Mouse (Mus musculus) embryonic facial prominence, embryonic 14.5 days (tissue): ENCODE measurements around the gene Hist1h3b. TPM values are rescaled to one million over a fixed set of nuclear protein-coding genes. Genes with fewer than 3 reads are reported as not detected.
"Not testable (repeated sequence)": the region's sequence is repeated elsewhere in the genome, so short reads cannot be mapped to it uniquely, and the experiment has no call there.

ENCODE experiments used
- ATAC-seq: fragments of 200-750 bp; cut with Nextera tagmentation; 2 replicates; pipeline ENCODE4 v1.8.0; 2017; ENCODE audit warnings: low read depth, moderate number of reproducible peaks, moderate TSS enrichment
- DNase-seq: peaks from one replicate; pipeline ENCODE4 v3.0.0-alpha.2; 2015; ENCODE audit warnings: low spot score
- H3K27ac ChIP-seq: fragments of 300-500 bp; sonication (generic); replicated peaks from 2 replicates; pipeline ENCODE4 v1.5.1; 2014; ENCODE audit warnings: low read depth, mild to moderate bottlenecking, low read length, moderate library complexity
- H3K27me3 ChIP-seq: fragments of 300-500 bp; sonication (generic); replicated peaks from 2 replicates; pipeline ENCODE4 v1.6.1; 2014; ENCODE audit warnings: low read length; ENCODE audit not compliant: control insufficient read depth, insufficient read depth
- H3K36me3 ChIP-seq: fragments of 300-500 bp; sonication (generic); 2 replicates; pipeline ENCODE4 v1.6.1; 2014; ENCODE audit warnings: low read length, mixed read lengths; ENCODE audit not compliant: control insufficient read depth, insufficient read depth
- H3K4me1 ChIP-seq: fragments of 300-500 bp; sonication (generic); 2 replicates; pipeline ENCODE4 v1.6.1; 2014; ENCODE audit warnings: antibody characterized with exemption, low read length; ENCODE audit not compliant: control insufficient read depth, insufficient read depth
- H3K4me2 ChIP-seq: fragments of 300-500 bp; sonication (generic); 2 replicates; pipeline ENCODE4 v1.6.1; 2014; ENCODE audit warnings: low read depth, mild to moderate bottlenecking, low read length, moderate library complexity, mixed read lengths
- H3K4me3 ChIP-seq: fragments of 300-500 bp; sonication (generic); 2 replicates; pipeline ENCODE4 v1.5.1; 2014; ENCODE audit warnings: low read depth, mild to moderate bottlenecking, low read length
- H3K9ac ChIP-seq: fragments of 300-500 bp; sonication (generic); 2 replicates; pipeline ENCODE4 v1.6.1; 2014; ENCODE audit warnings: low read depth, mild to moderate bottlenecking, low read length, moderate library complexity, mixed read lengths
- H3K9me3 ChIP-seq: fragments of 300-500 bp; sonication (generic); 2 replicates; pipeline ENCODE4 v1.6.1; 2016; ENCODE audit warnings: low read length; ENCODE audit not compliant: control insufficient read depth
- WGBS: fragments of 180-500 bp; shearing (Covaris S2); extraction: QIAGEN DNeasy Blood & Tissue Kit; methylation state at CpG from one replicate; pipeline ENCODE4 v1.1.7; 2014; 5-methylcytosine and 5-hydroxymethylcytosine counted together
- polyA plus RNA-seq: library from polyadenylated mRNA; unstranded; fragments of >200 nt; fragmentation: Nextera tagmentation; extraction: Ambion mirVana; gene quantifications from 2 replicates; pipeline ENCODE4 v1.2.1, GENCODE M21; 2014

Gene Hist1h3b
- polyA plus RNA-seq, 1 experiment from 2014 or later, result 6.6 TPM

DNA sequence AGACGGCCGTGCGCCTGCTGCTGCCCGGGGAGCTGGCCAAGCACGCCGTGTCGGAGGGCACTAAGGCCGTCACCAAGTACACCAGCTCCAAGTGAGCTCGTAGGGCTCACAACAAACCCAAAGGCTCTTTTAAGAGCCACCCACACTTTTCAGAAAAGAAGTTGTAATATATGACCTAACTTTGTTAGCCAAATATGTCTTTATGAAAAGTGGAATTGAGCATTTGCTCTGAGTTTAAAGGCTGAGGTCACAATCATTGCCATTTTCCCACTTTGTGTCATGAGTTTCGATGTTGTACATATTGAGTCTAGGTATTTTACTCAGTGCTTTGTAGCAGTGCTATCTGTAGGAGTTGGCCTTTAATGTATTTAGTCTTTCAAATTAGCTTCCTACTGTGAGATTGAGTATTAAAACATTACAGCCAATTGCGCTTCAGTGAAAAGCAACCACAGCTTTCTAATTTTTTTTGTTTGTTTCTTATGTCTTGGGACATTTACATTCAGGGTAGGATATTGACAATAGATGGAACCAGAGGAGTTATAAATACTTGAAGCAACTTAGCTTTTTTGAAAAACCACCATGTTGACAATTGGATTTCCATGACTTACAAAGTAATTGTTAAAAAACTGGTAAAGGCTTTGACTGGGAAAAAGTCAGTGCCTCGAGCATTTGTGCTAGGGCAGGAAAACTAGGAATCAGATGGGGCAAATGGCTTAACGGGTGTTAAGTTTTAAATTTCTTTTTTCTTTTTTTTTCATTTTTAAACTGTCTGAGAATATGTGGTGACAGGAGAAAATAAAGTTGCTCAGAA lies 4.8 kb upstream of the Hist1h3b start:
- DNase-seq, result no peak
- H3K27me3 ChIP-seq, result no peaks in the 10 kb centered on the region
- H3K9ac ChIP-seq, result peak overlapping the region; percentile 61
- H3K27ac ChIP-seq, result peak overlapping the region; percentile 100
- no peak for ATAC-seq
- peak overlapping the region; percentile 84 for H3K4me2 ChIP-seq
- peaks cover 10% of the 10 kb centered on the region for H3K4me1 ChIP-seq
- peak overlapping the region; percentile 47 for H3K4me3 ChIP-seq
- H3K36me3 ChIP-seq, result no peaks in the 10 kb centered on the region
- WGBS, result 5% methylated on average over 7 of the region's 13 CpGs
- H3K9me3 ChIP-seq, result no peaks in the 10 kb centered on the region

GRCm38 (mm10) chr13:23747892-23748288 lies 4.2 kb upstream of the Hist1h3b start:
- DNase-seq (no peak), ATAC-seq (no peak)
- 2% methylated on average over 4 of the region's 4 CpGs for WGBS
- H3K9me3 ChIP-seq, result no peaks in the 10 kb centered on the region
- H3K4me3 ChIP-seq, result peak overlapping the region; percentile 47
- H3K36me3 ChIP-seq, result no peaks in the 10 kb centered on the region
- H3K9ac ChIP-seq, result peak overlapping the region; percentile 61; the same call in 1 of the 2 replicates
- H3K27me3 ChIP-seq, result no peaks in the 10 kb centered on the region
- peaks cover 12% of the 10 kb centered on the region for H3K4me1 ChIP-seq
- peak overlapping the region; percentile 84 for H3K4me2 ChIP-seq
- peak overlapping the region; percentile 100 for H3K27ac ChIP-seq

DNA sequence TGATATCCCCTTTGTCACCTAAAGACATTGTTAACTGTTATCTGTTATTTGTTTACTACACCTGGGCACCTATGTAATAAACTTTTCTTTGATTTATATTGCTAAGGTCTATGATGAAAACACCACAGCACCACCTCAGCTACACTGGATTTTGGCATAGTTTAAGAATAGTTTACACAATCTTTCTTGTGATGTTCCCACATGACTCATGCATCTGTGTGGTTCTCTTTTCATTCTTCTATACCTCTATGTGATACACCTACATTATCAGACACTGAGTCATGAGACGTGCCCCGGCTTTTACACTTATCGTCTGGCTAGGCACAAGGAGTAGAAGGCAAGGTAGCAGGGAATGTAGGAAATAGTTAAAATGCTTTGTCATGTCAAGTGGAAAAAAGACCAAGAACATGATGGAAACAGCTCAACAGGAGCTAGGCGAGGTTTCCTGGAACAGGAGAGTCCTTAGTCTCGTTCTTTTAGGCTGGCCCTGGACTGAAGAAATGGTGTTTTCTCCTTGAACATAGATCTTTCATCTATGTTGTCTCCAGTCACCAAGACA lies 2.4 kb upstream of the Hist1h3b start:
- H3K9ac ChIP-seq, result no peak overlapping the region
- WGBS, result 95% methylated on average over 5 of the region's 5 CpGs
- H3K4me1 ChIP-seq, result peaks cover 10% of the 10 kb centered on the region
- H3K27me3 ChIP-seq, result no peaks in the 10 kb centered on the region
- H3K27ac ChIP-seq, result peak overlapping the region; percentile 95
- no peaks in the 10 kb centered on the region for H3K9me3 ChIP-seq
- DNase-seq (no peak), ATAC-seq (no peak)
- no peak overlapping the region for H3K4me3 ChIP-seq
- no peaks in the 10 kb centered on the region for H3K36me3 ChIP-seq
- no peak overlapping the region for H3K4me2 ChIP-seq

- WGBS, result 1% methylated on average over 25 of the region's 47 CpGs
- H3K36me3 ChIP-seq, H3K9me3 ChIP-seq, H3K4me1 ChIP-seq, H3K27me3 ChIP-seq: not testable (repeated sequence)
- ATAC-seq (peak; percentile 38), DNase-seq (peak; percentile 93)
- Histone ChIP-seq H3K4me2 (peak within 1 kb of the TSS; percentile 63), H3K27ac (peak within 1 kb of the TSS; percentile 95), H3K4me3 (peak within 1 kb of the TSS; percentile 44), H3K9ac (peak within 1 kb of the TSS; percentile 73)
Observed at GRCm38 (mm10) chr13:23750839-23751477, 1.1 kb upstream of the Hist1h3b start, which contains the start of gene Hist1h2ab. Gene Hist1h2ab, plus strand, starts transcription at chr13:23751126.

DNA sequence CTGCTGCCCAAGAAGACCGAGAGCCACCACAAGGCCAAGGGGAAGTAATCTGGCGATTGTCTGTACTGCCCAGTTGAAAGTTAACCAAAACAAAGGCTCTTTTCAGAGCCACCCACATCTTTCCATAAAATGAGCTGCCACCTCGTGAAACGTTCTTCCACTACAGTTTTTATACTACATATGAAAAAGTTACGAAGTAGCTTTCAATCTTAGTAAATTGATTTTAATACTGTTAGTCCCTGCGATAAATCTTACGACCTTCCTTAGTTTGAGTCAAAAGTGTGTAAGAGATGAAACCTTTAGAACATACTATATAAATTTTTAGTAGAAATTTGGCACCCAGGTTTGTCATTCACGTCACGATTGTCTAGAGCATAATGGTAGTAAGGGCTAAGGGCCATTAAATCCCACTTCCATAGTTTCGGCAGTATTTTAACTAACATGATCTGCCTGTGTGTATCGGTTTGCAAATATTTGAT lies 550 bp upstream of the Hist1h3b start:
- H3K27me3 ChIP-seq, result no peaks in the 10 kb centered on the region
- H3K4me1 ChIP-seq, result peaks cover 10% of the 10 kb centered on the region
- H3K4me3 ChIP-seq, result peak overlapping the region; percentile 44
- no peaks in the 10 kb centered on the region for H3K9me3 ChIP-seq
- H3K4me2 ChIP-seq, result peak overlapping the region; percentile 63
- H3K27ac ChIP-seq, result peak overlapping the region; percentile 95
- 1% methylated on average over 11 of the region's 11 CpGs for WGBS
- DNase-seq, result no peak
- no peaks in the 10 kb centered on the region for H3K36me3 ChIP-seq
- peak overlapping the region; percentile 73 for H3K9ac ChIP-seq
- no peak for ATAC-seq

DNA sequence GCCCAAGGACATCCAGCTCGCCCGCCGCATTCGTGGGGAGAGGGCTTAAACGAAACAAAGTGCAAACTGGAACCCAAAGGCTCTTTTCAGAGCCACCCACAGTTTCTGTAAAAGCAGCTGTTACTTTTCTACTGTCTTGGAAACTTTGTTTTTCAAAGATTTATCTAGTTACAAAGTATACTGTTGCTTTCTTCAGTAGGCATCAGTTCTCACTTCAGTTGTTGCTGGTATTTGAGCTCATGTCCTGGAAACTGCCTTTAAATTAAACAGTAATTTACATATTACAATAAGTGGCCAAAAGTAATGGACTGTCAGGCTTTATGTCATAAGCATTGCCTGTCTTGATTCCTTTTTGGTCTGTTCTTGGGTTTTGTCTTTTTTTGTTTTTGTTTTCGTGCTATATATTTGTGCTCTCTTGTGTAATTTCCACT lies 690 bp downstream of the Hist1h3b start:
- Histone ChIP-seq H3K4me1 (peaks cover 9% of the 10 kb centered on the region), H3K27me3 (no peaks in the 10 kb centered on the region), H3K9ac (peak overlapping the region; percentile 66), H3K27ac (peak overlapping the region; percentile 82), H3K4me3 (peak overlapping the region; percentile 38), H3K36me3 (no peaks in the 10 kb centered on the region), H3K9me3 (no peaks in the 10 kb centered on the region), H3K4me2 (peak overlapping the region; percentile 54)
- no peak for DNase-seq
- 3% methylated on average over 6 of the region's 6 CpGs for WGBS
- no peak for ATAC-seq

- Histone ChIP-seq H3K9ac (peak overlapping the region; percentile 66), H3K4me3 (peak overlapping the region; percentile 38; the same call in 1 of the 2 replicates), H3K4me2 (peak overlapping the region; percentile 54), H3K4me1 (peaks cover 4% of the 10 kb centered on the region; the same call in 1 of the 2 replicates), H3K27ac (peak overlapping the region; percentile 82), H3K27me3 (no peaks in the 10 kb centered on the region), H3K36me3 (no peaks in the 10 kb centered on the region), H3K9me3 (no peaks in the 10 kb centered on the region)
- 56% methylated on average over 4 of the region's 4 CpGs for WGBS
- ATAC-seq (no peak), DNase-seq (no peak)
Observed at GRCm38 (mm10) chr13:23753314-23754078, 1.4 kb downstream of the Hist1h3b start.

DNA sequence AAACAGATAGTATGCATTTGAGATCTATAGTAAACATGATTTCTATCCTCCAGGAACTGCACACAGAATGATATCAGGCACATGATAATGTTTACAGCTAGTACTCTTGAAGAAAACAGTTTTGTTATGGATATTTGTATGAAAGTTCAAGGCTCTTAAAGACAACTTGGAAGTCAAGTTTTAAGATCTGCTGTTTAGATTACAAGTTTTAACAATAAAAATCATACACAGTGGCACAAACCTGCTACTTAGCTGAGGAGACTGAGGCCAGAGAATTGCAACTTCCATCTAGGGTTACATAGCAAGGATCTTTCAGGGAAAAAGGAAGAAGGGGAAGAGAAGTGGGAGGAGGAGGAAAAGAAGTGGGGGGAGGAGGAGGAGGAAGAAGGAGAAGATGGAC lies 2.9 kb downstream of the Hist1h3b start:
- Histone ChIP-seq H3K4me2 (no peak overlapping the region), H3K27me3 (no peaks in the 10 kb centered on the region), H3K36me3 (no peaks in the 10 kb centered on the region), H3K9ac (no peak overlapping the region), H3K27ac (peak overlapping the region; percentile 58), H3K9me3 (no peaks in the 10 kb centered on the region), H3K4me3 (no peak overlapping the region), H3K4me1 (peaks cover 6% of the 10 kb centered on the region; the same call in 1 of the 2 replicates)
- no peak for DNase-seq
- no peak for ATAC-seq
